Mouse (Mus musculus) small intestine, adult 2 months (tissue): Measurements from ENCODE around the gene Atp5s.

Experiments used
- CTCF ChIP-seq: fragments of 200-500 bp; IDR thresholded peaks from 2 replicates; pipeline ENCODE4 v1.5.1; 2012; ENCODE audit warnings: low read depth, mild to moderate bottlenecking, control low read depth, inconsistent platforms, low read length, moderate library complexity, mixed read lengths; ENCODE audit not compliant: insufficient replicate concordance, insufficient read length; ENCODE audit errors: extremely low read depth
- POLR2A ChIP-seq: fragments of 200-500 bp; IDR thresholded peaks from 2 replicates; pipeline ENCODE4 v1.6.1; 2012; ENCODE audit warnings: low read depth, mild to moderate bottlenecking, control low read depth, inconsistent platforms, low read length, moderate library complexity

DNA sequence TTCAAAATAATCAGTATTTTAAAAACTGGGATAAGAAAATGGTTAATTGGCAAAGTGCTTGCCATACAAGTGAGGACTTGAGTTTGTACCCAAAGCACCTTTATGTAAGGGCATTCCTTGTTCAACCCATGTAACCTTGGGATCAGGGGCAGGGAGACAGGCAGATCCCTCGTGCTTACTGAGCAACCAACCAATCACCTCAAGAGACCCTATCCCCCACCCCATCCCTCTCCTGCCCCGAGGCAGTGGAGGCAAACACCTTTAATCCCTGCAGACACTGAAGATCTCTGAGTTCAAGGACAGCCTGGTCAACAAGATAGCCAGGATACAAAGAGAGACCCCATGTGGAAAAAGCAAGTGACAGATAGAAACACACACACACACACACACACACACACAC is 1.4 kb upstream of the Atp5s start:
- TF ChIP-seq CTCF (no peak), POLR2A (no peak)
